In the genomic region with DNA sequence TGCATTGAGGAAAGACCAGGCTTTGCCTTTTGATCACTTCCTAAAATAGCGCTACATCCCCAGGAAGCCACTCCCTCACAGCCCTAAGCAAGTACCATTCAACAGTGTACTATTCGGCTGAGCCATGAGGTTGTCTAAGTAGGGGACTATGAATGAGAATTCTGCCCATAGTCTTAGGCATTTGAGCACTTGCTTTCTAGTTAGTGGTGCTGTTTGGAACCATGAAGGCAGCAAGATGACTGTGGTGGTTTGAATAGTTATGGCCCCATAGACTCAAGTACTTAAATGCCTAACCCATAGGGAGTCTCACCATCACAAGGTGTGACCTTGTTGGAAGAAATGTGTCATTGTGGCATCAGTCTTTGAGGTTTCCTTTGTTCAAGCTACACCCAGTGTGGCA, we compare ENCODE assay signal across 22 mouse cellular contexts.
DNase-seq lines count a peak whose midpoint lies in the region; ATAC-seq and TF ChIP-seq lines count a peak whose summit lies in the region.
"Had no signal": no experiment of that assay in that cellular context is flagged by ENCODE, and none has a peak within 500 bp of the region (broad histone marks: within the 10 kb centered on the region; RNA-seq: fewer than 3 reads in every experiment).

No protein-coding gene starts in this region.

- no peaks in the 10 kb centered on the region for H3K36me3 ChIP-seq in heart, embryonic 11.5 days (ENCODE audit: control insufficient read depth, insufficient read depth, low read length)
- H3K36me3 ChIP-seq in heart, embryonic 10.5 days: no peaks in the 10 kb centered on the region
- H3K36me3 ChIP-seq in midbrain, embryonic 11.5 days (ENCODE audit: control insufficient read depth, insufficient read depth, low read length): no peaks in the 10 kb centered on the region
- H3K36me3 ChIP-seq in midbrain, embryonic 10.5 days: no peaks in the 10 kb centered on the region
- H3K36me3 ChIP-seq: G1E had no signal

- no peaks in the 10 kb centered on the region for H3K9me3 ChIP-seq in heart, embryonic 11.5 days (replicated peaks; ENCODE audit: control insufficient read depth, low read length)
- no peaks in the 10 kb centered on the region for H3K9me3 ChIP-seq in heart, embryonic 10.5 days
- no peaks in the 10 kb centered on the region for H3K9me3 ChIP-seq in midbrain, embryonic 11.5 days (ENCODE audit: control insufficient read depth, low read length)
- no peaks in the 10 kb centered on the region for H3K9me3 ChIP-seq in midbrain, embryonic 10.5 days (replicated peaks)

- 81% methylated on average over 2 of the region's 2 CpGs for WGBS in heart, embryonic 11.5 days (ENCODE audit: insufficient replicate concordance)
- 82% methylated on average over 2 of the region's 2 CpGs for WGBS in heart, embryonic 10.5 days
- 89% methylated on average over 2 of the region's 2 CpGs for whole genome bisulfite sequencing in midbrain, embryonic 11.5 days
- 96% methylated on average over 2 of the region's 2 CpGs for WGBS in midbrain, embryonic 10.5 days

- H3K9ac ChIP-seq in heart, embryonic 11.5 days (ENCODE audit: low read depth, low read length): no peak overlapping the region
- no peak overlapping the region for H3K9ac ChIP-seq in midbrain, embryonic 11.5 days (ENCODE audit: low read length)

- no peak overlapping the region for H3K27ac ChIP-seq in heart, embryonic 11.5 days (ENCODE audit: low read depth, low read length)
- no peak overlapping the region for H3K27ac ChIP-seq in heart, embryonic 10.5 days
- peak overlapping the region; percentile 60; the same call in 1 of the 2 replicates for H3K27ac ChIP-seq in left cerebral cortex, adult 2 months
- no peak overlapping the region for H3K27ac ChIP-seq in midbrain, embryonic 11.5 days (ENCODE audit: low read depth, low read length)
- no peak overlapping the region for H3K27ac ChIP-seq in midbrain, embryonic 10.5 days (replicated peaks)

- no peak for ATAC-seq in heart, embryonic 11.5 days (replicated peaks; ENCODE audit: insufficient number of reproducible peaks, low FRiP score, low TSS enrichment)
- ATAC-seq in midbrain, embryonic 11.5 days (ENCODE audit: low FRiP score): no peak
- ATAC-seq: activated CD4-positive, CD25-positive, alpha-beta regulatory T cell, adult 4 months; CD4-positive, CD25-positive, alpha-beta regulatory T cell, adult 4 months; Patski had no signal

- H3K27me3 ChIP-seq in heart, embryonic 11.5 days (ENCODE audit: control insufficient read depth, insufficient read depth, low read length): no peaks in the 10 kb centered on the region
- H3K27me3 ChIP-seq in heart, embryonic 10.5 days (ENCODE audit: insufficient read depth, poor library complexity, severe bottlenecking): no peaks in the 10 kb centered on the region
- H3K27me3 ChIP-seq in midbrain, embryonic 11.5 days (ENCODE audit: control insufficient read depth, insufficient read depth, low read length): no peaks in the 10 kb centered on the region
- H3K27me3 ChIP-seq in midbrain, embryonic 10.5 days (ENCODE audit: low read depth, poor library complexity, severe bottlenecking): no peaks in the 10 kb centered on the region
- H3K27me3 ChIP-seq: CH12.LX, Patski had no signal

- H3K4me1 ChIP-seq in heart, embryonic 11.5 days (ENCODE audit: control insufficient read depth, insufficient read depth, low read length): no peaks in the 10 kb centered on the region
- no peaks in the 10 kb centered on the region for H3K4me1 ChIP-seq in heart, embryonic 10.5 days
- H3K4me1 ChIP-seq in midbrain, embryonic 11.5 days (ENCODE audit: control insufficient read depth, insufficient read depth, low read length): no peaks in the 10 kb centered on the region
- no peaks in the 10 kb centered on the region for H3K4me1 ChIP-seq in midbrain, embryonic 10.5 days

- H3K4me2 ChIP-seq in heart, embryonic 11.5 days: no peak overlapping the region
- H3K4me2 ChIP-seq in midbrain, embryonic 11.5 days: no peak overlapping the region

- peak; percentile 62 for DNase-seq in heart, adult 11 months
- peak; percentile 3 for DNase-seq in heart, embryonic 10.5 days (ENCODE audit: low spot score)
- no peak for DNase-seq in heart, postnatal 10 days
- no peak for DNase-seq in left cerebral cortex, adult 2 months (ENCODE audit: extremely low spot score in 1 of 2, low spot score in 2 of 2)
- no peak for DNase-seq in left cerebral cortex, postnatal 14 days (ENCODE audit: low spot score in 2 of 2)
- peak; percentile 70 for DNase-seq in midbrain, embryonic 11.5 days (ENCODE audit: low spot score, missing footprints)
- no peak for DNase-seq in midbrain, embryonic 10.5 days (ENCODE audit: low spot score)
- DNase-seq: adrenal gland, adult 2 months; adrenal gland, adult 8-10 months; adrenal gland, postnatal 10 days; adrenal gland, postnatal 14 days; adrenal gland, postnatal 25 days; adrenal gland, postnatal 36 days; B cell, adult 2 months; cerebellum, adult 11 months; cerebellum, adult 11-12 months had no signal

- intact Hi-C loops in heart, postnatal 10 days (cut with DNase I): no loop called here
- intact Hi-C loops in left cerebral cortex, adult 2 months (cut with DNase I): loop anchor here (10.0 kb wide), 2 partner anchors 159 to 769 kb away; no protein-coding TSS in a partner anchor
- intact Hi-C loops in left cerebral cortex, postnatal 14 days (cut with DNase I): no loop called here

- TF ChIP-seq CTCF in left cerebral cortex, adult 2 months (IDR thresholded peaks at IDR 0.05): no peak

- H3K4me3 ChIP-seq in heart, embryonic 11.5 days (ENCODE audit: low read depth, low read length): no peak overlapping the region
- no peak overlapping the region for H3K4me3 ChIP-seq in heart, embryonic 10.5 days
- H3K4me3 ChIP-seq in left cerebral cortex, adult 2 months: no peak overlapping the region
- H3K4me3 ChIP-seq in midbrain, embryonic 11.5 days (ENCODE audit: low read depth, low read length): no peak overlapping the region
- H3K4me3 ChIP-seq in midbrain, embryonic 10.5 days: no peak overlapping the region

Comparison
In these comparisons a context has a peak if more than half of its experiments do, and no peak if none do; other contexts are left out.
1. DNase-seq: peak in heart, adult 11 months (single experiment), heart, embryonic 10.5 days (single experiment) and midbrain, embryonic 11.5 days (single experiment); none in heart, postnatal 10 days (0 of 2), left cerebral cortex, adult 2 months (0 of 2), left cerebral cortex, postnatal 14 days (0 of 2) and midbrain, embryonic 10.5 days (single experiment).